Mouse (Mus musculus) cerebellum, adult 11-12 months (tissue): ENCODE data around the gene Lrr1.
A peak's percentile ranks its signal among the peaks of the same experiment; 100 is the strongest.

ENCODE experiments used
- DNase-seq: peaks from one replicate; pipeline ENCODE4 v3.0.0; 2022

The Lrr1 gene

DNA sequence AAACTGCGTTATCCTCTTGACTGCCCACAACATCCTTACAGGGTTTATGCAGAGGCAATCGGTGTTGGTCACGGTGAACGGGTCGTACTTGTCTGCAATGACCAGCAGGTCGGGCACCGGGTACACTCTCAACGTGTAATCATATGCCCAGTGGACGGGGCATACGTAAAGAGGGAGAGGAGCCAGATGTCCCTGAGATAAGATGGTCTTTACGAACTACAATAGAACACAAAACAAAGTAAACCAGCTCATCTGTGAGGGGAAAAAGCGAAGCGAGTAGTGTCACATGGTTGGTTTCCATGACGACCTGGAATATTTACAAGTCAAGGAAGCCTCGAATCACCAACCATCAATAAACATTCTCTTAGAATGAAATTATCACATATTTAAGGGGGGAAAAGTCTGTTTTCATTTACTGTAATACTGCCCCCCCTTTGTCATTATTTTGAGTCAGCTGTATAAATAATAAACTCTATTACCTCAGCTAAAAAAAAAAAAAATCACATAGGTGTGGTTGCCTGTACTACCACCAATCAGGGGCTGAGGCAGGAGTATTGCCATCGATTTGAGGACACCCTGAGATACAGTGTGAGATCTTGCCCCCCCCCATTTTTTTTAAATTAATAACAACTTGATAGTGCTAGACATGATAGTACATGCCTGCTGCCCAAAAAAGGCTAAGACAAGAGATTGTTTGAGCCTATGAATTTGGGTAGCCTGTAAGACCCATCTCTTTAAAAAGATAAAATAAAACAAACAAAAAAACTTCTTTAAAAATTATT is 35.6 kb downstream of the Lrr1 start, which contains the start of gene Gm49384:
Gene Gm49384, minus strand, starts transcription at position 216 of the 782 bp plus-strand sequence.
- DNase-seq = no peak

DNA sequence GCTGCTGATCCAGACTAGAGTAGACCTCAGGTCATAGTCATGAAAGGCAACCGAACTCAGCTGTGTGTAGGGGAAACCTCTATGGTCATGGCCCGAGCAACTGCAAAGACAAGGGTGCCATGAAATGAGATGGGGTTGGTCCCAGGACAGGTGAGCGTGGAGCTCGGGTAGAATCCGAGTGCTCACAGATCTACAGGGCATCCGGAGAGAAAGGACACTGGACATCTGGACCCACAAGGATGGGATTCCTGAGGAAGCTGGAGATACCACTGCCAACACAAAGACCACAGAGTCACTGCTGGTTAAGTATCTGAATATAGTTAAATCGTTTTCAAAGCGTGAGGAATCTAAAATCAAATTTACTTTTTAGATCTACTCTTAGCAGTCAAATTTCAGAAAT is 38.8 kb downstream of the Lrr1 start:
- no peak for DNase-seq

DNA sequence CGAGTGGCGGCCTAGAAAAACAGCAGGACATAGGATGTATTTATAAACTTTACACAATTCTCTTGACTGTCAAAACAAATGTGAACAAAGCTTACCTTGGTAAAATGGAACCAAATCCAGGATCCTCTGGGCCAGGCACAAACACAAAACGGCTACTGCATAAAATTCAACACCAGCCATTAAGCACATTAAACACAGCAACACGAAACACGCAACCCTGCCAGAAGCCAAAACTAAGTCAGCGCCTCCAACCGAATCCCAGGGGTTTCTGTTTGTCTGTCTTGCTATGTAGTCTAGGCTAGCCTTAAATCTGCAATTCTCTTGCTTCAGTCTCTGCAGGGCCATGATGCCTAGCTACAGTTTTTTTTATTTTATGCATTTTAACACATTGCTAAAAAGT is 39.3 kb downstream of the Lrr1 start:
- DNase-seq = no peak

DNA sequence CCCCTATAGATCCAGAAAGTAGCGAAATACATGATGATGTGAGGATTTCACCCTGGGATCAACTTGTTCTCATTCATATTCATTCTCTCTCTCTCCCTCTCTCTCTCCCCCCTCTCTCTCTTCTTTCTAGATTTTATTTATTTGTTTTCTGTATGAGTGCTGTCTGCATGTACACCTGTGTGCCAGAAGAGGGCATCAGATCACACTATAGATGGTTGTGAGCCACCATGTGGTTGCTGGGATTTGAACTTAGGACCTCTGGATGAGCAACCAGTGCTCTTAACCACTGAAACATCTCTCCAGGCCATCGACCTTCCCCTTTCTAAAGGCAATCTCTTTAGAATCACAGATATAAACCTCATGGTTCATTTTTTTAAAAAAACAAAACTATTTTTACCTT is 39.9 kb downstream of the Lrr1 start:
- DNase-seq = no peak

DNA sequence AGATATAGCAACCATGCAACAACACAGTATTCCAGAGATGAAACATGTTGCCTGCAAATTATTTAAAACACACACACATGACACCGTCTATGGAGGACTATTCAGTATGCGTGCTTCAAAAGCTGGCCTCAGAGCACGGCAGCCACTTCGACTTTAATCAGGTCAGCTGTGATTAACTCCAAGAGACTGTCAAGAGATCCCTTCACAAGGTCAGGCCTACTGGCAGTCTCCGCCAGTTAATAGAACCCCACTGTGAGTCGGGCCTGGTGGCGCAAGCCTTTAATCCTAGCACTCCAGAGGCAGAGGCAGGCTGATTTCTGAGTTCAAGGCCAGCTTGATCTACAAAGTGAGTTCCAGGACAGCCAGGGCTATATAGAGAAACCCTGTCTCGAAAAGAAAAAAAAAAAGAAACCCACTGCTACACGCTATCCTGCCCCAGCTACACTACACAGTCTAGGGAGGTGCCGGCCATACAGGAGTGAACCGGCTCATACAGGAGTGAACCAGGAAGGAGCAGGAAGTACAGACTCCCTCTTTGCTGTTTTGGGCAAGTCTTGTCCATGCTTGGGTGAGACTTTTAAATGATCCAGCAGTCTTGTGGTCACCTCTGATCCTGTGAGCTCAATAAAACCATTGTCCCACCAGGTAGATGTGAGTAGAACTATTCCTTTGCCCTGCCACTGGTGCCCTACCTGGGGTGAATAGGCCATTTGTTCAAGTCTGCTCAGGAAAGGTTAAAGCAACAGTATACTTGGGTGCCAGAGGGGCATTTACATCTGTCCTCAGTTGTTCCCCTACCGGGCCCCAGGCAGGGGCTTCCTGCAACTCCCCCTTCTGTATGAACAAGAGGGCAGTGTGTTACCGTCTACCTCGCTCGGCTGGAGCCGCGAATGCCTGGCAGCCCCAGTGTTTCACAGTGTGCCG is 41.7 kb downstream of the Lrr1 start:
- DNase-seq = no peak

DNA sequence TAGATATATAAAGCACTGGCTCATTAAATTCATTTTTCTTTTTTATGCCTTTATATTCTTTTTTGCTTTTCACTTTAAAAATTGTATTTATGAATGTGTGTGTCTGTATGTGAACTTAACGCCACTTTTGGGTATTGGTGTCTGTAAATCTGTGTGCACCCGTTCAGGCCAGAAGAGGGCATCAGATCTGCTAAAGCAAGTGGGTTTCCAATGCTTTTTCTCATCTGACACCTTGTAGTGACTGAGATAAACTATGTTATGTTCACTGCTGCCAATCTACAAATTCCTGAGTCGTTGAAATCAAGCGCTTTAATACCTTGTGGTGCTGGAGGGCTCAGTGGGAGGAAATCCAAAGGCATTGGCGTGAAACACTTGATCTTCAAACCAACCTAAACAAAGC is 42.4 kb downstream of the Lrr1 start:
- DNase-seq = no peak

DNA sequence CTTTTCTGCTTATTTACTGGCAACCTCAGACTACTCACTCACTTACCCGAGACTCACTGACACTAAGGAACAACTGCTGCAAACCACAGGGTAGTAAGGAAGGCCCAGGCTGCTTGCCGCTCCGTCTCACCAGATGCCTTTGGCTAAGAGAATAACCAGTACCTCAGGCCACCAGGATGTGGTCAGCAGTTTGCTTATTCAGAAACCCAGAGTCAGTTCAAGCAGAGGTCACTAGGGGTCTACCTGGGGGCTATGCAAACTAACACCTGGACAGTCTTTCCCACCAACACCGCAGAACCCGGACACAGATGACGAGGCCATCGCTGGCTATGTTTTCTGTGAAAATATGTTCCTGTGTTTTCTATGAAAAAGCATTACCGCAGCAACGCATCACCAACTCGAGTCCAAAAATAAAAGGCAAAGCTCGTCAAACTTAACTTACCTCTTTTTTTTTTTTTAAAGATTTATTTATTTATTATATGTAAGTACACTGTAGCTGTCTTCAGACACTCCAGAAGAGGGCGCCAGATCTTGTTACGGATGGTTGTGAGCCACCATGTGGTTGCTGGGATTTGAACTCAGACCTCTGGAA is 44.7 kb downstream of the Lrr1 start:
- DNase-seq = no peak

DNA sequence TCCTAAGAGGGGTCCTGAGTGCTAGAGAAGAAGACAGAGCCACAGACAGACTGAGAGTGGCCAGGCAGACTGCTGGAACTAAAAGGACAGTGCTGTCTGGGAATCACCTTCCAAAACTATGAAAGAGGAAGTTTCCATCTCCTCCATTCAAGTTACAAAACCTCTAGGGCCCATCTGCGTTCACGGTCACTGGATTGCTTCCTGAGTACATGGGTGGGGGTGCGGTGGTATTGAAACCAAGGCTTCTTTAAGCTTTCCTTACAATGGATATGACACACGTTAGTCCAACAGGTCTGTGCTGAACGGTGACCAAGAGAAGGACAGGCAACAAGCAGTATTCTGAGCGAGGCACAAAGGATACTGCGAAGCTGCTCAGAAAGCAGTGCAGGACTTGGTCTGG is 45.8 kb downstream of the Lrr1 start:
- DNase-seq = no peak

DNA sequence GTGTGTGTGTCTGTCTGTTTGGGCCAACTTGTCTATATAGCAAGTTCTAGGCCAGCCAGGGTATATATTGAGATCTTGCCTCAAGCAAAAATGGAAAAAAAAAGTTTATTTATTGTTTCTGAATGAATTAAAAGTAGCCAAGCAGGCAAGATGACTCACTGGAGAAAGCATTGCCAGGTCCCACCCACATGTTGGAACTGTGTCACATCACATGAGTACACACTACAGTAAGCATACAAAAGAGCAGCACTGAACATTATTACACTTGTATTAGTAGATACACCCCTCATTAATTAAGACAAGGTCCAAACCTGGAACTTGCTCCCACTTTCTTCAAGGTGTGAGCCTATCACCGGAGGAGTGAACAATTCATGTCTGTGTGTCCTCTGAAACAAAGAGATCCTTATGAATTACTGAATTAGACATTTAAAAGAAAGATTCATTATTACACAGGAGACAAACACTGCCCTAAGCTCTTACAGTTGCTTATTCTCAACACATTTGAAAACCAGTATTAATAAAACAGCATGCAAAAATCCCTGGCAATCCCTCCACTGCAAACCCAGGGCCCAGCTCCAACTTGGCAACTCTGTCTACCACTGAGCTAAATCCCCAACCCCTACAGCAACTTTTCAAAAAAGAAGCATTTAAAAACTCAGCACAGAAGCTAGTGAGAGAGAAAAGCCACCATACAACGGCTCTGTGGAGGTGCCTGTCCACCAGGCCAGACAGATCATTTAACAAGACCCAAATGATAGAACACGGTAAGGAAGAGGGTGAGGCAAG is 46.6 kb downstream of the Lrr1 start:
- no peak for DNase-seq

DNA sequence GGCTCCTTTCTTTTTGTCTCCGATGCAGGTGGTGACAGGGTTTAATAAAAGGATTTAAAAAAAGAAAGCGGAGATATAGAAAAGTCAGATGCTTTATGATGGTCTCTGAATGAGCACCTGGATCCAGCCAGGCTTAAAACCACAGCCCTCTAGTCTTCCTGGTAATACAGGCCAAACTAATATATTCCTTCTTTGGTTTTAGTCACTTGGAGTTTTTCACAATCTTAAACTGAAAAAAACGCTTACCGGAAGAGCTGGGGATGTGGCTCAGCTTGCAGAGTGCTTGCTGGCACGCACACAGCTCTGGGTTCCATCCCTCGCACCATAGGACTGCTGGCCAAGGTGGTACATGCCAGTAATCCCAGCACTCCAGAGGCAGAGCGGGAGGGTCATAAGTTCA is 48.0 kb downstream of the Lrr1 start:
- no peak for DNase-seq

DNA sequence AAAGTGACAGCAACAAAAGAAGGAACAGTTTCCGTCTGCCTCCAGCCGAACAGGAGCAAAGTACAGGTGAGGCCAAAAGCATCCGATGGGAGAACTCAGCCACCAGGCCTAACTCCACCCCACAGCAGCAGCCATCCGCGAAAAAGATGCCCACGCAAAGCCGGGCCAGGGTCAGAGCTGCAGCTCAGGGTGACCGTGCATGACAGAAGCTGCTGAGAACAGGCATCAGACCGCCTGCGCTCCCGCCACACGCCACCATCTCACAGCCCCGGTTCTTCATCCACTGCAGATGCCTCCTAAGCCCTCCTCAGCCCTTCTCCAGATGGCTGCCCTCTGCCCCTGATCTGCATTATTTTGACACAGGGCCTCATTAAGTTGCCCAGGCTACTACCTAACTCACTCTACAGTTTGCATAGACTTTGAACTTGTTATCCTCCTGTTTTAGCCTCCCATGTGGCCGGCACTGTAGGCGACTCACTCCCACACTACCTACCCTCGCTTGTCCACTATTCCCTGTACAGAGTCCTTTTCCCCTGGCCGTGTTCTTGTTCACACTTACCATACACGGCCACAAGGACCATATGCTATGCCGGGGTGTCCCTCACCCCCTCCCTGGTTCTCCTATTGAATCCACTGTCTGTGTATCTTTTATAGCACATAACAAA is 52.1 kb downstream of the Lrr1 start:
- DNase-seq = no peak

DNA sequence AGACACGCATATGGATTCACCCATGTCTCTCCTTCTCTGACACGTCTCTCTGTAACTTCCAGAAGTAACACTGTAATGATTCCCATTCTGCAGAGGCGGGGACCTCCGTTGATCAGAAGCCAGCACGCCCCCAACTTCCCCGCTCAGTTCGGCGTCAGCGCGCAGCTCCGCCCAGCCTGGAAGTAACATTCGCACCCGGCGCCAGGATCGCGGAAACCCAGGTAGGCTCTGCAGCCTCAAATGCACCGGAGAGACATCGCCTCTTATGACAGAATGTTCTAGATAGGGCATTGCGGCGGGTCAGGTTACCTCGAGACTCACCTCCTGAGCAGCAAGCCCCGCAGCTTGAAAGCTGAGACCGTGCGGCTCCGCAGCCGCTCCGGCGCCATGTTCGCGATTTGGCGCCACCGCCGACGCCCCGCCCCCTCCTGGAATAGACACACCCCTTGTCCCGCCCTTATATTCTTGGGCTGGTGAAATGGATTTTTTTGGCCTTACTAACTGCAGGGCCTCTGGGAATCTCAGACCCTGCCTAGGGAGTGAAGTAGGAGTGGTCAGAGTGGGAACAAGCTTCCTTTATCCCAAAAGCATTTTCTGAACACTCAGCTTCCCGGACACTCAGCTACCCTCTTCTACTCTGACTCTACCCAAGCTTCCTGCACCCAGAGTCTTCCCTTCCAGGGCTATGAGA is 59.3 kb downstream of the Lrr1 start, which contains the start of gene Pole2:
Gene Pole2, minus strand, starts transcription at position 420 of the 691 bp plus-strand sequence.
- peak; percentile 74 for DNase-seq
